24 mouse cellular contexts compared by ENCODE assay signal in genomic region chr6:65159381-65159942, GRCm38 (mm10). TPM values are rescaled to one million over a fixed set of nuclear protein-coding genes. Genes with fewer than 3 reads are reported as not detected.
A peak's percentile ranks its signal among the peaks of the same experiment; 100 is the strongest.
DNase-seq lines count a peak whose midpoint lies in the region; ATAC-seq and TF ChIP-seq lines count a peak whose summit lies in the region.
"Had no signal": no experiment of that assay in that cellular context is flagged by ENCODE, and none has a peak within 500 bp of the region (broad histone marks: within the 10 kb centered on the region; RNA-seq: fewer than 3 reads in every experiment).

No protein-coding gene starts in this region.

- no peak overlapping the region for H3K27ac ChIP-seq in hindbrain, embryonic 16.5 days (ENCODE audit: low read depth, low read length)
- H3K27ac ChIP-seq in hindbrain, embryonic 12.5 days = no peak overlapping the region
- H3K27ac ChIP-seq in midbrain, postnatal 0 days (ENCODE audit: low read depth, low read length) = no peak overlapping the region
- no peak overlapping the region for H3K27ac ChIP-seq in midbrain, embryonic 15.5 days
- H3K27ac ChIP-seq: forebrain, embryonic 10.5 days; forebrain, embryonic 15.5 days; heart, embryonic 15.5 days; hindbrain, embryonic 10.5 days had no signal

- no peak for TF ChIP-seq POLR2A in brain, embryonic 14.5 days (IDR thresholded peaks at IDR 0.05; ENCODE audit: borderline replicate concordance, extremely low read depth, insufficient read depth, insufficient read length, poor library complexity, severe bottlenecking)

- no peaks in the 10 kb centered on the region for H3K4me1 ChIP-seq in hindbrain, embryonic 16.5 days (ENCODE audit: control insufficient read depth, insufficient read depth, low read depth, low read length)
- no peaks in the 10 kb centered on the region for H3K4me1 ChIP-seq in hindbrain, embryonic 12.5 days
- no peaks in the 10 kb centered on the region for H3K4me1 ChIP-seq in midbrain, postnatal 0 days (ENCODE audit: insufficient read depth, low read length)
- no peaks in the 10 kb centered on the region for H3K4me1 ChIP-seq in midbrain, embryonic 15.5 days
- H3K4me1 ChIP-seq: forebrain, embryonic 15.5 days; heart, embryonic 12.5 days; heart, embryonic 15.5 days; hindbrain, embryonic 10.5 days had no signal

- H3K27me3 ChIP-seq in hindbrain, embryonic 16.5 days (replicated peaks; ENCODE audit: control insufficient read depth, insufficient read depth, low read length) = no peaks in the 10 kb centered on the region
- H3K27me3 ChIP-seq in hindbrain, embryonic 12.5 days = no peaks in the 10 kb centered on the region
- no peaks in the 10 kb centered on the region for H3K27me3 ChIP-seq in midbrain, postnatal 0 days (ENCODE audit: insufficient read depth, low read length)
- no peaks in the 10 kb centered on the region for H3K27me3 ChIP-seq in midbrain, embryonic 15.5 days (replicated peaks)
- H3K27me3 ChIP-seq: forebrain, embryonic 15.5 days; heart, embryonic 12.5 days; heart, embryonic 15.5 days had no signal

- ATAC-seq in hindbrain, embryonic 16.5 days = peak; percentile 73; the same call in 1 of the 2 replicates
- ATAC-seq in hindbrain, embryonic 12.5 days (ENCODE audit: low FRiP score) = no peak
- ATAC-seq in midbrain, postnatal 0 days (ENCODE audit: low FRiP score) = no peak
- ATAC-seq in midbrain, embryonic 15.5 days (replicated peaks) = no peak
- ATAC-seq: activated CD4-positive, CD25-positive, alpha-beta regulatory T cell, adult 4 months; CD4-positive, CD25-positive, alpha-beta regulatory T cell, adult 4 months; forebrain, embryonic 15.5 days; intestine, embryonic 16.5 days had no signal

- no peaks in the 10 kb centered on the region for H3K36me3 ChIP-seq in hindbrain, embryonic 16.5 days (ENCODE audit: control insufficient read depth, insufficient read depth, low read length)
- H3K36me3 ChIP-seq in hindbrain, embryonic 12.5 days = no peaks in the 10 kb centered on the region
- H3K36me3 ChIP-seq in midbrain, postnatal 0 days (ENCODE audit: insufficient read depth, low read length) = no peaks in the 10 kb centered on the region
- H3K36me3 ChIP-seq in midbrain, embryonic 15.5 days (replicated peaks) = no peaks in the 10 kb centered on the region
- H3K36me3 ChIP-seq: forebrain, embryonic 10.5 days; forebrain, embryonic 15.5 days; heart, embryonic 12.5 days; heart, embryonic 15.5 days; hindbrain, embryonic 10.5 days had no signal

- H3K4me2 ChIP-seq in hindbrain, embryonic 16.5 days (ENCODE audit: low read length) = no peak overlapping the region
- H3K4me2 ChIP-seq in hindbrain, embryonic 12.5 days (replicated peaks) = no peak overlapping the region
- H3K4me2 ChIP-seq in midbrain, postnatal 0 days (ENCODE audit: low read depth, low read length, poor library complexity, severe bottlenecking) = no peak overlapping the region
- H3K4me2 ChIP-seq in midbrain, embryonic 15.5 days = no peak overlapping the region
- H3K4me2 ChIP-seq: forebrain, embryonic 15.5 days; heart, embryonic 12.5 days; heart, embryonic 15.5 days had no signal

- H3K4me3 ChIP-seq in hindbrain, embryonic 16.5 days (ENCODE audit: low read length) = no peak overlapping the region
- H3K4me3 ChIP-seq in hindbrain, embryonic 12.5 days = no peak overlapping the region
- H3K4me3 ChIP-seq in midbrain, postnatal 0 days (ENCODE audit: low read depth, low read length) = no peak overlapping the region
- no peak overlapping the region for H3K4me3 ChIP-seq in midbrain, embryonic 15.5 days
- H3K4me3 ChIP-seq: forebrain, embryonic 10.5 days; forebrain, embryonic 15.5 days; heart, embryonic 12.5 days; heart, embryonic 15.5 days; hindbrain, embryonic 10.5 days had no signal

- no peak for TF ChIP-seq CTCF in midbrain, postnatal 0 days (IDR thresholded peaks at IDR 0.05)
- no peak for TF ChIP-seq CTCF in brain, embryonic 14.5 days (IDR thresholded peaks at IDR 0.05; ENCODE audit: borderline replicate concordance, extremely low read depth, insufficient read depth, insufficient read length)

- H3K9me3 ChIP-seq in hindbrain, embryonic 16.5 days (ENCODE audit: control insufficient read depth, low read length) = no peaks in the 10 kb centered on the region
- H3K9me3 ChIP-seq in hindbrain, embryonic 12.5 days (replicated peaks) = no peaks in the 10 kb centered on the region
- H3K9me3 ChIP-seq in midbrain, postnatal 0 days (ENCODE audit: low read length) = no peaks in the 10 kb centered on the region
- H3K9me3 ChIP-seq in midbrain, embryonic 15.5 days = no peaks in the 10 kb centered on the region
- H3K9me3 ChIP-seq: forebrain, embryonic 10.5 days; forebrain, embryonic 15.5 days; heart, embryonic 15.5 days; hindbrain, embryonic 10.5 days had no signal

- DNase-seq in midbrain, postnatal 0 days (ENCODE audit: low spot score) = peak; percentile 55
- DNase-seq in brain, embryonic 14.5 days (ENCODE audit: low read depth) = peak; percentile 45
- DNase-seq in layer of hippocampus, adult 18-20 months (ENCODE audit: low spot score in 2 of 2) = no peak
- DNase-seq: adrenal gland, adult 8-10 months; adrenal gland, postnatal 25 days; cerebellum, adult 18-20 months; cerebellum, adult 9-10 months; cerebellum, postnatal 14 days; gastrocnemius, postnatal 25 days; heart, adult 18-20 months; heart, postnatal 10 days; heart, postnatal 36 days had no signal

- 43% methylated on average over 4 of the region's 4 CpGs for WGBS in hindbrain, embryonic 16.5 days
- 66% methylated on average over 4 of the region's 4 CpGs for whole genome bisulfite sequencing in hindbrain, embryonic 12.5 days
- WGBS in midbrain, postnatal 0 days = 49% methylated on average over 4 of the region's 4 CpGs
- WGBS in midbrain, embryonic 15.5 days = 52% methylated on average over 4 of the region's 4 CpGs

- no peak overlapping the region for H3K9ac ChIP-seq in hindbrain, embryonic 16.5 days (ENCODE audit: low read depth, low read length)
- no peak overlapping the region for H3K9ac ChIP-seq in hindbrain, embryonic 12.5 days
- no peak overlapping the region for H3K9ac ChIP-seq in midbrain, postnatal 0 days (replicated peaks; ENCODE audit: low read length, poor library complexity, severe bottlenecking)
- no peak overlapping the region for H3K9ac ChIP-seq in midbrain, embryonic 15.5 days
- H3K9ac ChIP-seq: forebrain, embryonic 15.5 days; heart, embryonic 12.5 days; heart, embryonic 15.5 days had no signal

RNA-seq across cellular contexts. Expression of gene Hpgds, which starts 14.8 kb away (rescaled TPM):
- 3.9 and 4.6 TPM in 2 replicates for polyA plus RNA-seq in hindbrain, embryonic 16.5 days (2015; fragmentation: Nextera tagmentation; extraction: Ambion mirVana)
- 10.8 and 12.3 TPM in 2 replicates for polyA plus RNA-seq in hindbrain, embryonic 12.5 days (2016; fragmentation: Nextera tagmentation; extraction: Ambion mirVana)
- total RNA-seq in midbrain, postnatal 0 days (2014; rRNA removed) = 2.7 and 2.8 TPM in 2 replicates
- polyA plus RNA-seq in midbrain, postnatal 0 days (2015; fragmentation: Nextera tagmentation; extraction: Ambion mirVana) = 3.7 and 4.0 TPM in 2 replicates
- polyA plus RNA-seq in midbrain, embryonic 15.5 days (2015; fragmentation: Nextera tagmentation; extraction: Ambion mirVana) = 4.3 and 4.8 TPM in 2 replicates
- 2.1 and 3.6 TPM in 2 replicates for polyA plus RNA-seq in brain, embryonic 14.5 days (2012; rRNA removed)
- 1 to 10 TPM; 3.5 to 3.9 TPM for total RNA-seq in layer of hippocampus, adult 18-20 months (2021)
- total RNA-seq: MEL had no signal

Comparison
In these comparisons a context has a peak if more than half of its experiments do, and no peak if none do; other contexts are left out.
1. DNase-seq: peak in midbrain, postnatal 0 days (single experiment) and brain, embryonic 14.5 days (single experiment); none in layer of hippocampus, adult 18-20 months (0 of 2).